Mouse (Mus musculus) thymus, postnatal 0 days (tissue): ENCODE results near the gene Gpr183. TPM values are rescaled to one million over a fixed set of nuclear protein-coding genes. Genes with fewer than 3 reads are reported as not detected.
A peak's percentile ranks its signal among the peaks of the same experiment; 100 is the strongest.

Experiments used
- DNase-seq: peaks from one replicate; pipeline ENCODE4 v3.0.0-alpha.2; 2015; ENCODE audit warnings: low spot score
- polyA plus RNA-seq: library from polyadenylated mRNA; unstranded; fragments of >200 nt; fragmentation: Nextera tagmentation; extraction: Ambion mirVana; gene quantifications from 2 replicates; pipeline ENCODE4 v1.2.1, GENCODE M21; 2015

Gene Gpr183
- polyA plus RNA-seq, 1 experiment from 2014 or later = 13.4 TPM

DNA sequence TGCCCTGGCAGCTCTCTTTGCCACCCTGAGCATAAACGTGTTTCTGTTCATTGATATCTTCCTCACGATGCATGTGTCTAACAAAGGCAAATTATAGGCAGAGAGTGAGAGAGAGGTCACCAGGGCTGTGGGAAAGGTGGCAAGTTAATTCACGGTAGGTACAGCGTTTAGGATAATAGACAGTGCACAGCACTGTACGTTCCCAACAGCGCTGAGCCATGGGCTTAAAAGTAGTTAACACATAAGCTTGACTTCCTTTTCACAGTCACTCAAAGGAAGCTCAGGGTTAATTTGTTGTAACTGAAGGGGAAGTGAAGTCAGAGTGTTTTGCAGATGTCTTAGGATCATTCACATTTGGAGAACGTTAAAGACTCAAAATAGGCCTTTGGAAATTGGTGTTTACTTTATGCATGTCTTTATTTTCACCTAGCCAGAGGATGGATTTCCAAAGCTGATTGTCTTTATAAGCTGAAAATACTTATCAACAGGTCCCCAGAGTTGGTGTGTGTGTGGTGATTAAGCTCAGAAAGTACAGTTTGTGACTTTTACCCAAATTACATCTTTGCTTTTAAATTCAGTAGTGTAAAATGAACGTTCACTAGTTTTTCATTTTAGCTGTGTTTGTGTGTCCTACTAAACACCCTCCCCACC is 58.5 kb downstream of the Gpr183 start:
- DNase-seq = peak; percentile 55

DNA sequence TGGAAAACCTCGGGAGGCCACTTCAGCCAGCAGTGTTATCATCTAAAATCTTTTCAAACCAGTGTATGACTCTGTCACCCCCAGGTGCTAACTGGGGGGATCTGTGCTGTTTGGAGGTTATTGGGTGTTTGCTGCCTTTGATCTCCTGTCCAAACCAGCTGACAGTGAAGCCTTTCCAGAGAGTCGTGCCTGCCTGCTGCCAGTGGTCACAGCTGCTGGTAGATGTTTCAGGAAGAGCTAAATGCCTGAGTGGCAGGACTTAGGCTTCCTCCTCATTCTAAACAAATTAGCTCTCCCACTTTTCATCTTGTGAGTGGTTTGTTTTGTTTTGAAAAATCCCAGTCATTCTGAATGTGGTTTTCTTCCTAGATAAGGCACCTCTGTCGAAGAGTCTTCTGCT is 60.2 kb downstream of the Gpr183 start:
- no peak for DNase-seq

DNA sequence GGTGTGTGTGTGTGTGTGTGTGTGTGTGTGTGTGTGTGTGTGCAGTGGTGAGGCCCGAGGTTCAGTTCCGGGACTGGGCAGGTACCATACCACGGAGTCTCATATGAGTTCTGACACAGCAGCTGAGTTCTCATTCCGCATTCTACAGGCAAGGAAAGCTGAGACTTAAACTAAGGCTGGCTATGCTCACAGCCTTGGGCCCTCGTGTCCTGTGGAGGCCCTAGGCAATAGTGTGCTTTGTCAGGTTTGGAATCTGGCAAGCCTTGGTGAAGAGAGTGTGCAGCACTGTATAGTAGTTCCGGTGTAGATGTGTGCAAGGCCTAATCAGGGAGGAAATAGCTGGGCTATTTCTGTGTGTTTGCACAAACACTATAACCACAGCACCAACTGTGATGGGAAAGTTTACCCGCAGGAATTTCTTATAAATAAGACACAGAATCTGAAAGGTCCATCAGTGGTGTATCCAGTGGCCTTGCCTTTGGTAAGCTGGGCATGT is 61.6 kb downstream of the Gpr183 start:
- DNase-seq = no peak

Other genes with a start within 250 kb of the Gpr183 start
- gene Dock9, start 167.4 kb downstream of the Gpr183 start, polyA plus RNA-seq = 4.2 and 4.9 TPM in 2 replicates
- gene Ubac2, start 86.6 kb downstream of the Gpr183 start, polyA plus RNA-seq = 90.1 and 102 TPM in 2 replicates
- 5.5 and 6.3 TPM in 2 replicates for gene Gpr18, start 49.4 kb downstream of the Gpr183 start, polyA plus RNA-seq
- 0.21 TPM in 1 of 2 replicates, not detected in the other for gene Timm8a2, start 69.5 kb upstream of the Gpr183 start, polyA plus RNA-seq
- 121 and 127 TPM in 2 replicates for gene Tm9sf2, start 141.8 kb upstream of the Gpr183 start, polyA plus RNA-seq
- 8.8 and 9.4 TPM in 2 replicates for gene Clybl, start 216.5 kb upstream of the Gpr183 start, polyA plus RNA-seq